Mouse (Mus musculus): ENCODE results near the gene Cd3d. TPM values are rescaled to one million over a fixed set of nuclear protein-coding genes. Genes with fewer than 3 reads are reported as not detected.

Cd3d gene
- polyA plus RNA-seq, 1 experiment: 3.8 TPM

DNA sequence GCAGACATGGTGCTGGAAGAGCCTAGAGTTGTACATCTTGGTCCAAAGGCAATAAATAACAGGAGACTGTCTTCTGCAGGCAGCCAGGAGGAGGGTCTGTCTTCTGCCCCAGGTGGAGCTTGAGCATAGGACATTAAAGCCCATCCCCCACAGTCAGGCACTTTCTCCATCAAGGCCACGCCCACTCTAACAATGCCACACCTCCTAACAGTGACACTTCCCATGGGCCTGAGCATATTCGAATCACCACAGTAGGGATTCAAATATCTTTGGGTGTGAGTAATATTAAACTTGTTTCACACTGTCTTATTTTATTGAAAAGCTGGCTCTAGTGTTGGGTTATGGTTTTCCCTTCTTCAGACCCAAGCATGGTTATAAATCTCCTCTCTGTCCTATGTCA lies 10.2 kb downstream of the Cd3d start:
- TF ChIP-seq POLR2A (IDR thresholded peaks at IDR 0.05; ENCODE audit: low read depth, low read length): no peak
- no peak for TF ChIP-seq CTCF (IDR thresholded peaks at IDR 0.05; ENCODE audit: extremely low read depth, insufficient read length, insufficient replicate concordance, low read depth, low read length)
- whole genome bisulfite sequencing: 79% methylated on average over 2 of the region's 2 CpGs
- no peaks in the 10 kb centered on the region for H3K36me3 ChIP-seq (ENCODE audit: control insufficient read depth, insufficient read depth, low read length)
- H3K4me3 ChIP-seq (ENCODE audit: low read depth, low read length): no peak overlapping the region
- H3K4me1 ChIP-seq (ENCODE audit: control insufficient read depth, insufficient read depth, insufficient read length, low read length): no peaks in the 10 kb centered on the region
- no peaks in the 10 kb centered on the region for H3K27me3 ChIP-seq (ENCODE audit: control insufficient read depth, insufficient read depth, low read length)
- H3K27ac ChIP-seq (ENCODE audit: insufficient read depth, low read depth, low read length): no peak overlapping the region

DNA sequence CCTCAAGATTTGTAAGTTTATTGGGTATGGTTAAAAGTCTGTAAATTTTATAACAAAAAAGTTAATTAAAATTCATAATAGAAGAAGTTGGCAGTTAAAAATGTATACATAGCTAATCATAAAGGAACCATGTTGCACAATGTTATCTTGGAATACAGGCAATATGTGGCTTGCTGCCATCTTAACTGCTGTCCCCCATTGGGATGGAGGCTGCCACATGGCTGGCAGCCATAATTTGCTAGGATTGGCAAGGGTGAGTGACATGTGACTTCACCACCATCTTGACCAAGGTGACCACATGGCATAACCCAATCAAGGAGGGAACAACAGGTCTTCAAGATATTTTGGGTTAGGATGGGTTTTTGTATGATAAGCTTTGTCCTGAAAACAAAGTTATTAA lies 10.7 kb downstream of the Cd3d start:
- TF ChIP-seq CTCF (IDR thresholded peaks at IDR 0.05; ENCODE audit: extremely low read depth, insufficient read length, insufficient replicate concordance, low read depth, low read length) (no peak), POLR2A (IDR thresholded peaks at IDR 0.05; ENCODE audit: low read depth, low read length) (no peak)

DNA sequence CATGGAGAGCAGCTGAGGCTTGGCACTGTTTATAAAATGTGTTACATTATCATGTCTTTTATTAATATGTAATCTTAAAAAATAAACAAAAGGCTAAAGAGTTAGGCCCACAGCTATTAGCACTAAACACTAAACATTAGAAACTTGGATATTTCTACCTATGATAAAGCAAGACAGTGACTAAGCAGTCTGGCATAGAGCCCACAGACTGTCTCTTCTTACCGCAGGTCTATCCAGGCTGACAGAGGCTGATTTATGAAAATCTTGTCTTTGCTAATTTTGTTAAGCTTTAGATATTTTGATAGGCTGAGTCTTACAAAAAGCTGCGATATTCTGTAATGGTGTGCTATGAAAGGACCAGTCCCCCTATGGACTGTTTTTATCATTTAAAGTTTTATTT lies 11.7 kb downstream of the Cd3d start:
- Histone ChIP-seq H3K27me3 (ENCODE audit: control insufficient read depth, insufficient read depth, low read length) (no peaks in the 10 kb centered on the region), H3K4me1 (ENCODE audit: control insufficient read depth, insufficient read depth, insufficient read length, low read length) (no peaks in the 10 kb centered on the region), H3K4me3 (ENCODE audit: low read depth, low read length) (no peak overlapping the region), H3K36me3 (ENCODE audit: control insufficient read depth, insufficient read depth, low read length) (no peaks in the 10 kb centered on the region), H3K27ac (ENCODE audit: insufficient read depth, low read depth, low read length) (no peak overlapping the region)
- 73% methylated on average over 2 of the region's 2 CpGs for WGBS
- no peak for TF ChIP-seq CTCF (IDR thresholded peaks at IDR 0.05; ENCODE audit: extremely low read depth, insufficient read length, insufficient replicate concordance, low read depth, low read length)
- no peak for TF ChIP-seq POLR2A (IDR thresholded peaks at IDR 0.05; ENCODE audit: low read depth, low read length)

More for the DNA sequence above, 10.7 kb downstream of the Cd3d start:
- H3K4me3 ChIP-seq (ENCODE audit: low read depth, low read length): no peak overlapping the region
- H3K27me3 ChIP-seq (ENCODE audit: control insufficient read depth, insufficient read depth, low read length): no peaks in the 10 kb centered on the region
- no peaks in the 10 kb centered on the region for H3K36me3 ChIP-seq (ENCODE audit: control insufficient read depth, insufficient read depth, low read length)
- H3K4me1 ChIP-seq (ENCODE audit: control insufficient read depth, insufficient read depth, insufficient read length, low read length): no peaks in the 10 kb centered on the region
- no peak overlapping the region for H3K27ac ChIP-seq (ENCODE audit: insufficient read depth, low read depth, low read length)

DNA sequence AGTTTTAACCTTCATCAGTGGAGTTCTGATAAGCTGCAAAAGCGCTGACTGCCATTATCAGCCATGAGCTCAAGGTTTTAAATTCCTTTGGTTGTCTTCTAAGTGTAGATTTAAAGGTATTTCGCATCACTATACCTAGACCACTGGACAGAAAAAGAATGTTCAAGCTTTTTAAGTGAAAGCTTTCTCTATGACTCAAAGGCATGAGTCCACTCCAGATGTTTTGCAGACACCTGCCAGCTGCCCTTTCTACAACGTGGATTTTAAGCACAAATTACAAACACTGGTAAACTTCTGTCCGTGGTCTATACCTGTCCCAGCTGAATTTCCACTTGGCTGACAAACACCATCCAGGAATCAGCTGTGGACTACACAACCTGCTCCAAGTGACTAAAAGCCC lies 13.4 kb downstream of the Cd3d start:
- WGBS: 63% methylated on average over 4 of the region's 4 CpGs
- no peak for TF ChIP-seq POLR2A (IDR thresholded peaks at IDR 0.05; ENCODE audit: low read depth, low read length)
- TF ChIP-seq CTCF (IDR thresholded peaks at IDR 0.05; ENCODE audit: extremely low read depth, insufficient read length, insufficient replicate concordance, low read depth, low read length): no peak
- Histone ChIP-seq H3K4me3 (ENCODE audit: low read depth, low read length) (no peak overlapping the region), H3K27me3 (ENCODE audit: control insufficient read depth, insufficient read depth, low read length) (no peaks in the 10 kb centered on the region), H3K36me3 (ENCODE audit: control insufficient read depth, insufficient read depth, low read length) (no peaks in the 10 kb centered on the region), H3K27ac (ENCODE audit: insufficient read depth, low read depth, low read length) (no peak overlapping the region), H3K4me1 (ENCODE audit: control insufficient read depth, insufficient read depth, insufficient read length, low read length) (no peaks in the 10 kb centered on the region)

DNA sequence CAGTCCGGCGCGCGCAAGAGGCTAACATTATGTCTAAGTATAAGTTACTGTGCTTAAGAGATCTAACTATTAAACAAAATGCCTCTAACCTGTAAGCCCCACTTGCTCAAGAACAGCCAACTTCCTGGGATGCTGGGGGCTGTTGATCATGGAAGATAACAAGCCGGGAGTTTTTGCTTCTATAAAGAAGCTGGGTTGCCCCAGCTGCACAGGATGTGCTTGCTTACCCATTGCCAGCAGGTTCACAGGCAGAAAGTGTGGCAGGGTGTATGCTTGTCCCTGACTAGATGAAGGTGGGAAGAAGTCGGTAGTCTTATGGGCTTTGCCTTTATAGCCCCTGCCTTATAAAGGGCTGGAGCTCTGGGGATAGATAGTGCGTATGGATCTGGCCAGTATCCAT lies 15.0 kb downstream of the Cd3d start:
- no peak overlapping the region for H3K4me3 ChIP-seq (ENCODE audit: low read depth, low read length)
- no peaks in the 10 kb centered on the region for H3K36me3 ChIP-seq (ENCODE audit: control insufficient read depth, insufficient read depth, low read length)
- H3K4me1 ChIP-seq (ENCODE audit: control insufficient read depth, insufficient read depth, insufficient read length, low read length): no peaks in the 10 kb centered on the region
- H3K27ac ChIP-seq (ENCODE audit: insufficient read depth, low read depth, low read length): no peak overlapping the region
- no peaks in the 10 kb centered on the region for H3K27me3 ChIP-seq (ENCODE audit: control insufficient read depth, insufficient read depth, low read length)
- TF ChIP-seq CTCF (IDR thresholded peaks at IDR 0.05; ENCODE audit: extremely low read depth, insufficient read length, insufficient replicate concordance, low read depth, low read length) (no peak), POLR2A (IDR thresholded peaks at IDR 0.05; ENCODE audit: low read depth, low read length) (no peak)
- 90% methylated on average over 7 of the region's 7 CpGs for WGBS

DNA sequence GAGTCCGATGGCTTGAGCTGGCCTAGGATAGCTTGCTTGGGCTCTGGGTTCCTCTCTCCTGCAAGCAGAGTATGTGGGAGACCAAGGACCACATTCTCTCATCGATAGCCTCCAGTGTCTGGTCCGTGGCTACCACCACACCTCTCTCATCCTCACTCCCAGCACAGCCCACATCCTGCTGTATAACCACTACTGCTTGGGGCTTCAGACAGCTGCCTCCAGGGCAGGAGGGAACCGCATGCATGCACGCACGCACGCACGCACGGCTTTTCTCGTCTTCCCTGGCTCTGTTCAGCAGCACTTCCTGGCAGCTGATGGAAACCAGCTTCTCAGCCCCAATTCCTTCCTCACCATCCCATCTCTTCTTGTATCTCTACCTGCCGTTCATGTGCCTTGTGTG lies 16.6 kb downstream of the Cd3d start:
- no peak for TF ChIP-seq CTCF (IDR thresholded peaks at IDR 0.05; ENCODE audit: extremely low read depth, insufficient read length, insufficient replicate concordance, low read depth, low read length)
- TF ChIP-seq POLR2A (IDR thresholded peaks at IDR 0.05; ENCODE audit: low read depth, low read length): no peak
- 57% methylated on average over 11 of the region's 11 CpGs for WGBS

DNA sequence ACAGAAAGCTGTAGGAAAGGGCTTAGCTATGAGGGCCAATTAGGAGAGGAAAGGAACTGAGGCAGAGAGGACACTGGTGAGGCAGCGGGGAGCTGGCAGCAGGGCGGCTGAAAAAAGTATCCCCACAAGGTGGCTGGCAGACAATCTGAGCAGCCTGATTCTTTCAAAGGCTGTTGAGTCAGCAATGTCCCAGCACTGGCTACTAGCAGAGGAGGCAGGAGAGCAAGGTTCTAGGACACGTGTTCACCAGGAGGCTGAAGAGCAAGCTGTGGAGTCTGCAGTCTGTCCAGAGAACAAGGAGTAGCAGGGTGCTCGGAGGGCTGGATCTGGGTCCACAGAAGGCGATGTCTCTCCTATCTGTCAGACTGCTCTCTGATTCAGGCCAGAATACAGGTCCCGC lies 17.6 kb downstream of the Cd3d start:
- Histone ChIP-seq H3K4me1 (ENCODE audit: control insufficient read depth, insufficient read depth, insufficient read length, low read length) (no peaks in the 10 kb centered on the region), H3K27me3 (ENCODE audit: control insufficient read depth, insufficient read depth, low read length) (no peaks in the 10 kb centered on the region), H3K27ac (ENCODE audit: insufficient read depth, low read depth, low read length) (no peak overlapping the region), H3K36me3 (ENCODE audit: control insufficient read depth, insufficient read depth, low read length) (no peaks in the 10 kb centered on the region), H3K4me3 (ENCODE audit: low read depth, low read length) (no peak overlapping the region)
- no peak for TF ChIP-seq POLR2A (IDR thresholded peaks at IDR 0.05; ENCODE audit: low read depth, low read length)
- TF ChIP-seq CTCF (IDR thresholded peaks at IDR 0.05; ENCODE audit: extremely low read depth, insufficient read length, insufficient replicate concordance, low read depth, low read length): no peak
- 57% methylated on average over 6 of the region's 6 CpGs for WGBS

More for the DNA sequence above, 16.6 kb downstream of the Cd3d start:
- H3K27ac ChIP-seq (ENCODE audit: insufficient read depth, low read depth, low read length): peak overlapping the region; percentile 24; the same call in 1 of the 2 replicates
- no peaks in the 10 kb centered on the region for H3K36me3 ChIP-seq (ENCODE audit: control insufficient read depth, insufficient read depth, low read length)
- H3K4me3 ChIP-seq (ENCODE audit: low read depth, low read length): no peak overlapping the region
- H3K4me1 ChIP-seq (ENCODE audit: control insufficient read depth, insufficient read depth, insufficient read length, low read length): no peaks in the 10 kb centered on the region
- no peaks in the 10 kb centered on the region for H3K27me3 ChIP-seq (ENCODE audit: control insufficient read depth, insufficient read depth, low read length)

DNA sequence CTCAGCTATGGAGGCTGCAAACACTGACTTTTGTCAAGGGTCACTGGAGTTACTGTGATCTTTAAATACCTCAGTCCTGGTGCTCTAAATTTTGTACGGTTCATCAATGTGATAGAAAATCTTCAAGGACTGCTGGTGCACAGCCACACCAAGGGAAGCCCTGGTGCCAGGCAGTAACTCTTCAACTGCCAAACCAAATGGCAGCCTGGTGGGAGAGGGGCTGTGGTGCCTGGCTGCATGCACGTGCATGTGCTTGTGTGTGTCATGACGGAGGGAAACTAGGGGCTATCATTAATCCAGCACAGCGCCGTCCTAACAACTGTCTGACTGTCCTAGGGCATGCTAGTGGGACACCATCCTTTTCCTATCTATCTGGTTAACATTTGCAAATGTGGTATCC lies 18.2 kb downstream of the Cd3d start:
- Histone ChIP-seq H3K4me3 (ENCODE audit: low read depth, low read length) (no peak overlapping the region), H3K27me3 (ENCODE audit: control insufficient read depth, insufficient read depth, low read length) (no peaks in the 10 kb centered on the region), H3K27ac (ENCODE audit: insufficient read depth, low read depth, low read length) (no peak overlapping the region), H3K4me1 (ENCODE audit: control insufficient read depth, insufficient read depth, insufficient read length, low read length) (no peaks in the 10 kb centered on the region), H3K36me3 (ENCODE audit: control insufficient read depth, insufficient read depth, low read length) (no peaks in the 10 kb centered on the region)
- TF ChIP-seq CTCF (IDR thresholded peaks at IDR 0.05; ENCODE audit: extremely low read depth, insufficient read length, insufficient replicate concordance, low read depth, low read length) (no peak), POLR2A (IDR thresholded peaks at IDR 0.05; ENCODE audit: low read depth, low read length) (no peak)
- 81% methylated on average over 5 of the region's 5 CpGs for WGBS

Measured in small intestine, adult 2 months (tissue).